Mouse (Mus musculus) liver, adult (tissue): ENCODE measurements around the gene Zmiz1.

ENCODE experiments used
- GATA4 ChIP-seq: IDR thresholded peaks from 2 replicates; pipeline ENCODE4 v1.6.1; 2014; ENCODE audit warnings: mild to moderate bottlenecking, low read length; ENCODE audit not compliant: insufficient replicate concordance

The Zmiz1 gene

DNA sequence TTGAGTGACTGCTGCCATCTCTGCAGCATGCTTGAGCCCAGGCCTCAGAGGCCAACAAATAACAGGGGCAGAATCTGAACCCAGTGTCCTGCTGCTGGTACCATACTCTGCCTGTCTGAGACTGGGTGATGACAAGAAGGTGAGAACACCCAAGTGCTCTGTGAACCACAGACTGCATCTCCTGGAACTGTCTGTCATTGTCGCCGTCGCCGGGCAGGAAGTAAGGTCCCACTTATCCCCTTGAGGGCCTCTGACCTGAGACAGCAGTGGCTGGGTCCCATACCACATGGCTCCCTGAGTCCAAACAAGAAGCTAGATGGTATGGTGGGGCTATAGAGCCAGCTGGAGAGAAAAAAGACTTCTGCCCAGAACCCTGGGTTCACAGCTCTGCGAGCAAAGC lies 100.9 kb downstream of the Zmiz1 start:
- TF ChIP-seq GATA4 = no peak

DNA sequence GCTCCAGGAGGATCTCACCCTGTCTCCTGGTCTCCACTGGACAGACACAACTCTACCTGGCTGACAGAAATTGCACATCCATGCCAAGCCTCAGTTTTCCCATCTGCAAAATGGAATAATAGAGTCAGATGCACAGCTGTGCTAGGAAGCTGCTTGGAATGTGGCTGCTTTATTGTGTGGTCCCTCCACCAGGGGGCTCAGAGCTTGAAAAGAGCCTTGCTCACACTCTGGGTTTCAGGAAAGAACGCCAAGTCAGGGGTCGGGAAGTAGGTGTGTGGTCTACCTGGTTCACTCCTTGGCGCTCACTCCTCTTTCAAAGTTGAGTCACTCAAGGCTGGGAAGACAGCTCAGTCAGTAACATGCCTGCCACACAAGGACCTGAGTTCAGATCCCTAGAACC lies 101.9 kb downstream of the Zmiz1 start:
- TF ChIP-seq GATA4 = no peak

GRCm38 (mm10) chr14:25561716-25562115 lies 102.7 kb downstream of the Zmiz1 start:
- no peak for TF ChIP-seq GATA4

- no peak for TF ChIP-seq GATA4
These were observed 103.5 kb downstream of the Zmiz1 start for GRCm38 (mm10) chr14:25562447-25562846.

DNA sequence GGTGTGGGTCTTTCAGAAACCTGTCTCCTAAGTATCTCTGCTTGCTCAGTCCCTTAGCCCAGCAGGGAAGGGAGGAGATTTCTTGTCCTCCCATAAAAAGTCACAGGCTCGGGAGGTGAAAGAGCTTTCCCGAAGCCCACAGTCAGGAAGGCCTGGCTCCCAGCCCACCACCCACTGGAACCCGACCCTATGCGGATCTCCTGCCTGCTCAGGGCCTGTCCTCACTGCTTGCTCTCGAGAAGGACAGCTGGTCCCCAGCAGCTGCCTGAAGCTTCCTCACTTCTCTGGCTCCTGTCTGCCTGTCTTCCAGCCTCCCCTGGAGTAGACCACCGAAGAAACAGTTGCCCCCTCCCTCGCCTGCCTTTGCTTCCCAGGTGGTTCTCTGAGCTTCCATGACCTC lies 103.9 kb downstream of the Zmiz1 start:
- TF ChIP-seq GATA4 = no peak

DNA sequence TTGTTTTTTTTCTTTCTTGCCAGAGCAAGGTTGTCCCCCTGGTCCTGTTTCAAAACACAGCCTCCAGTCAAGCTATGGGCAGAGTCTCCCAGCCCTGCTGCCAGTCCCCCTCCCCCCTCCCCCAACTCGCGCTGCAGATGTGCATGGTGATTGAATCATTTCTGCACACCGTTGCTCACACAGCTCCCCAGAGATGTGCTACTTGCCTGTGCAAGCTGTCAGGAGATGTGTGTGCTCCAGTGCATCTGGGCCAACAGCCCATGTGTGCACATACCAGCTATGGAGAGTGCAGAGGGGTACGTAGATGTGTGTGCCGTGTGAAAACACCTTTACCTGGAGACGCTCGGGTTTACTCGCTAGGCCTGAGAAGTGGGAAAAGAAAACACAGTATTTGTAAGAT lies 105.6 kb downstream of the Zmiz1 start:
- no peak for TF ChIP-seq GATA4

GRCm38 (mm10) chr14:25565344-25566088 lies 106.5 kb downstream of the Zmiz1 start:
- TF ChIP-seq GATA4 = no peak

GRCm38 (mm10) chr14:25567245-25567644 lies 108.3 kb downstream of the Zmiz1 start:
- no peak for TF ChIP-seq GATA4

- no peak for TF ChIP-seq GATA4
These were observed 108.9 kb downstream of the Zmiz1 start for GRCm38 (mm10) chr14:25567837-25568236.

- TF ChIP-seq GATA4 = no peak
These were observed 115.3 kb downstream of the Zmiz1 start for GRCm38 (mm10) chr14:25574047-25574870.

DNA sequence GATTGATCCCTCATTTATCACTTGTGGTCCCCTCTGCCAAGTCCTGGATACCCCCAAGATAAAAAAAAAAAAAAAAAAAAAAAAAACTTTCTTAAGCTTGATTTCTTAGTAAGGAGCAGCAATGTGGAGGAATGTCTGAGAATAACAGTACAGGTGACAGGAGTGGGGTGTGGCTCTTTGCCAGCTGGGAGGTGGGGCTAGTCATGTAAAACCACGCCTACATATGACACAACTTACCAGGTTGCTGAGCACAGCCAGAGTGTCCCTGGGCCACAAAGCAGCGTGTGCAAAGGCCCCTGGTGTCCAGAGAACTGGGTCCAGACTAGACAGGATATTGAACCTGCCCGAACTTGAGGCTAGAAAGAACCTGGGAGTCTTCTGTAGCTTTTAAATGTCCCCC lies 117.7 kb downstream of the Zmiz1 start:
- no peak for TF ChIP-seq GATA4

- TF ChIP-seq GATA4 = no peak; the same call in 1 of the 2 replicates
These were observed 118.4 kb downstream of the Zmiz1 start for GRCm38 (mm10) chr14:25577431-25577830.

- no peak for TF ChIP-seq GATA4
These were observed 120.6 kb downstream of the Zmiz1 start for GRCm38 (mm10) chr14:25579597-25579996.

DNA sequence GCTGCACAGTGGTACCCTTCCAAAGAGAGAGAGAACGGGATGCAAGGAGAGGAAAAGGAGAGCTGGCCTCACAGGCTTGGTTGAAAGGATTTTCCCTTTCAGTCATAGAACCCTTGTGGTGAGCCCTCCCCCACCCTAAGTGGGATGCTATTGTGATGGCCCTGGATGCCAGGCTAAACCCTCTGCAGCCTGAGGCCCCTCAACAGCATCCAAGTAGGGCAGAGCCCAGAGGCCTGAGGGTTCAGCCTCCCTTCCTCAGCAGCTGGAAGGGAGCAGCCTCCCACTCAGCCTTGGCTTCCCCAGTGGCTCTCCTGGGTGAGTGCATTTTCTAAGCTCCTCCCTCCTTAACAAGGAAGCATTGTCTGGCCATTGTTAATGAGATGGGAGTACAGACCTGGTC lies 121.4 kb downstream of the Zmiz1 start:
- no peak for TF ChIP-seq GATA4

GRCm38 (mm10) chr14:25582603-25583002 lies 123.6 kb downstream of the Zmiz1 start:
- no peak for TF ChIP-seq GATA4

DNA sequence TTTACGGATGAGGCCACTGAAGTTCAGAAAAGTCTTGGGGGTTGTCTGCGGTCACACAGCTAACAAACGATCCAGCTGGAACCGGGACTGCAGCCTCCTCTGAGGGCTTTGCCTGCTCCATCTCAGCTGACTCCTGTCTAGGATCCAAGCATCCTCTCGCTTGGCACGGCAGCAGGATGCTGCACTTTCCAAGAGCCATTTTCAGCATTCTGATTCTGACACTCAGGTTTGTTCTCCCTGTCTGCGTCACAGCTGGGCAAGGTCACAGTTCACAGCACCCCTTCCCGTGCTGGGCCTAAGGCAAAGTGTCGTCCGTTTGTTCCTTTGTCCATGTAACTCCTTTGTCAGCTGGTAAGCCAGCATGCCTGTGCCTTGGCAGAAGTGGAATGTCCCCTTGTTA lies 124.9 kb downstream of the Zmiz1 start:
- no peak for TF ChIP-seq GATA4
